Mouse (Mus musculus): ENCODE results near the gene Kat6b. TPM values are rescaled to one million over a fixed set of nuclear protein-coding genes. Genes with fewer than 3 reads are reported as not detected.
"Not testable (repeated sequence)": the region's sequence is repeated elsewhere in the genome, so short reads cannot be mapped to it uniquely, and the experiment has no call there.

Kat6b gene
- polyA plus RNA-seq, 1 experiment from 2014 or later: 17.9 TPM

- WGBS: 89% methylated on average over 3 of the region's 3 CpGs
- DNase-seq (ENCODE audit: low spot score) (no peak), ATAC-seq (replicated peaks; ENCODE audit: insufficient number of reproducible peaks, low FRiP score, low TSS enrichment, low read depth) (no peak)
- Histone ChIP-seq H3K4me2 (ENCODE audit: low read depth, low read length) (no peak overlapping the region), H3K27ac (replicated peaks; ENCODE audit: low read depth, low read length) (no peak overlapping the region), H3K27me3 (ENCODE audit: control insufficient read depth, insufficient read depth, low read length) (no peaks in the 10 kb centered on the region), H3K36me3 (replicated peaks; ENCODE audit: control insufficient read depth, insufficient read depth, low read depth, low read length) (no peaks in the 10 kb centered on the region; the same call in 1 of the 2 replicates), H3K9me3 (replicated peaks; ENCODE audit: control insufficient read depth, low read length) (no peaks in the 10 kb centered on the region), H3K9ac (replicated peaks; ENCODE audit: low read length) (no peak overlapping the region), H3K4me1 (ENCODE audit: control insufficient read depth, insufficient read depth, low read length) (0 out of 2 replicates have a peak, but pooled peaks cover 2% of the 10 kb centered on the region), H3K4me3 (ENCODE audit: low read depth, low read length) (no peak overlapping the region)
Measured at GRCm38 (mm10) chr14:21519307-21519706, 38.1 kb downstream of the Kat6b start.

- Histone ChIP-seq H3K9ac (replicated peaks; ENCODE audit: low read length) (no peak overlapping the region), H3K4me2 (ENCODE audit: low read depth, low read length) (no peak overlapping the region), H3K4me1 (ENCODE audit: control insufficient read depth, insufficient read depth, low read length) (0 out of 2 replicates have a peak, but pooled peaks cover 2% of the 10 kb centered on the region), H3K27ac (replicated peaks; ENCODE audit: low read depth, low read length) (no peak overlapping the region), H3K36me3 (replicated peaks; ENCODE audit: control insufficient read depth, insufficient read depth, low read depth, low read length) (no peaks in the 10 kb centered on the region; the same call in 1 of the 2 replicates), H3K4me3 (ENCODE audit: low read depth, low read length) (no peak overlapping the region), H3K27me3 (ENCODE audit: control insufficient read depth, insufficient read depth, low read length) (no peaks in the 10 kb centered on the region), H3K9me3 (replicated peaks; ENCODE audit: control insufficient read depth, low read length) (no peaks in the 10 kb centered on the region)
- DNase-seq (ENCODE audit: low spot score) (no peak), ATAC-seq (replicated peaks; ENCODE audit: insufficient number of reproducible peaks, low FRiP score, low TSS enrichment, low read depth) (no peak)
- 94% methylated on average over 7 of the region's 7 CpGs for WGBS
Measured at GRCm38 (mm10) chr14:21520496-21520895, 39.3 kb downstream of the Kat6b start.

GRCm38 (mm10) chr14:21521496-21521895 is 40.3 kb downstream of the Kat6b start:
- 92% methylated on average over 4 of the region's 4 CpGs for WGBS
- not testable (repeated sequence) for H3K27ac ChIP-seq (replicated peaks; ENCODE audit: low read depth, low read length); H3K27me3 ChIP-seq (ENCODE audit: control insufficient read depth, insufficient read depth, low read length); H3K4me1 ChIP-seq (ENCODE audit: control insufficient read depth, insufficient read depth, low read length); H3K9me3 ChIP-seq (replicated peaks; ENCODE audit: control insufficient read depth, low read length); H3K4me2 ChIP-seq (ENCODE audit: low read depth, low read length); DNase-seq (ENCODE audit: low spot score); H3K4me3 ChIP-seq (ENCODE audit: low read depth, low read length); ATAC-seq (replicated peaks; ENCODE audit: insufficient number of reproducible peaks, low FRiP score, low TSS enrichment, low read depth); H3K36me3 ChIP-seq (replicated peaks; ENCODE audit: control insufficient read depth, insufficient read depth, low read depth, low read length); H3K9ac ChIP-seq (replicated peaks; ENCODE audit: low read length)

- ATAC-seq (replicated peaks; ENCODE audit: insufficient number of reproducible peaks, low FRiP score, low TSS enrichment, low read depth): no peak
- Histone ChIP-seq H3K27me3 (ENCODE audit: control insufficient read depth, insufficient read depth, low read length) (no peaks in the 10 kb centered on the region), H3K4me2 (ENCODE audit: low read depth, low read length) (no peak overlapping the region), H3K9ac (replicated peaks; ENCODE audit: low read length) (no peak overlapping the region), H3K36me3 (replicated peaks; ENCODE audit: control insufficient read depth, insufficient read depth, low read depth, low read length) (no peaks in the 10 kb centered on the region), H3K27ac (replicated peaks; ENCODE audit: low read depth, low read length) (no peak overlapping the region), H3K4me1 (ENCODE audit: control insufficient read depth, insufficient read depth, low read length) (0 out of 2 replicates have a peak, but pooled peaks cover 2% of the 10 kb centered on the region), H3K9me3 (replicated peaks; ENCODE audit: control insufficient read depth, low read length) (no peaks in the 10 kb centered on the region), H3K4me3 (ENCODE audit: low read depth, low read length) (no peak overlapping the region)
- 85% methylated on average over 16 of the region's 16 CpGs for WGBS
- no peak for DNase-seq (ENCODE audit: low spot score)
Measured at GRCm38 (mm10) chr14:21522312-21522978, 41.2 kb downstream of the Kat6b start.

GRCm38 (mm10) chr14:21523234-21523633 is 42.0 kb downstream of the Kat6b start:
- Histone ChIP-seq H3K4me1 (ENCODE audit: control insufficient read depth, insufficient read depth, low read length) (0 out of 2 replicates have a peak, but pooled peaks cover 2% of the 10 kb centered on the region), H3K4me3 (ENCODE audit: low read depth, low read length) (no peak overlapping the region), H3K36me3 (replicated peaks; ENCODE audit: control insufficient read depth, insufficient read depth, low read depth, low read length) (no peaks in the 10 kb centered on the region), H3K4me2 (ENCODE audit: low read depth, low read length) (no peak overlapping the region), H3K9ac (replicated peaks; ENCODE audit: low read length) (no peak overlapping the region), H3K27ac (replicated peaks; ENCODE audit: low read depth, low read length) (no peak overlapping the region), H3K9me3 (replicated peaks; ENCODE audit: control insufficient read depth, low read length) (no peaks in the 10 kb centered on the region), H3K27me3 (ENCODE audit: control insufficient read depth, insufficient read depth, low read length) (no peaks in the 10 kb centered on the region)
- WGBS: 63% methylated on average over 9 of the region's 9 CpGs
- ATAC-seq (replicated peaks; ENCODE audit: insufficient number of reproducible peaks, low FRiP score, low TSS enrichment, low read depth) (no peak), DNase-seq (ENCODE audit: low spot score) (no peak)

- no peak for DNase-seq (ENCODE audit: low spot score)
- Histone ChIP-seq H3K4me2 (ENCODE audit: low read depth, low read length) (no peak overlapping the region), H3K4me3 (ENCODE audit: low read depth, low read length) (no peak overlapping the region), H3K9me3 (replicated peaks; ENCODE audit: control insufficient read depth, low read length) (no peaks in the 10 kb centered on the region), H3K36me3 (replicated peaks; ENCODE audit: control insufficient read depth, insufficient read depth, low read depth, low read length) (no peaks in the 10 kb centered on the region), H3K27ac (replicated peaks; ENCODE audit: low read depth, low read length) (no peak overlapping the region), H3K27me3 (ENCODE audit: control insufficient read depth, insufficient read depth, low read length) (no peaks in the 10 kb centered on the region), H3K4me1 (ENCODE audit: control insufficient read depth, insufficient read depth, low read length) (0 out of 2 replicates have a peak, but pooled peaks cover 2% of the 10 kb centered on the region), H3K9ac (replicated peaks; ENCODE audit: low read length) (no peak overlapping the region)
- ATAC-seq (replicated peaks; ENCODE audit: insufficient number of reproducible peaks, low FRiP score, low TSS enrichment, low read depth): no peak
- 48% methylated on average over 3 of the region's 3 CpGs for WGBS
Measured at GRCm38 (mm10) chr14:21523851-21524441, 42.7 kb downstream of the Kat6b start.

- no peak for DNase-seq (ENCODE audit: low spot score)
- H3K27ac ChIP-seq (replicated peaks; ENCODE audit: low read depth, low read length): no peak overlapping the region
- H3K4me2 ChIP-seq (ENCODE audit: low read depth, low read length): no peak overlapping the region
- no peaks in the 10 kb centered on the region for H3K9me3 ChIP-seq (replicated peaks; ENCODE audit: control insufficient read depth, low read length)
- ATAC-seq (replicated peaks; ENCODE audit: insufficient number of reproducible peaks, low FRiP score, low TSS enrichment, low read depth): no peak
- 80% methylated on average over 4 of the region's 4 CpGs for WGBS
- no peaks in the 10 kb centered on the region for H3K36me3 ChIP-seq (replicated peaks; ENCODE audit: control insufficient read depth, insufficient read depth, low read depth, low read length)
- H3K27me3 ChIP-seq (ENCODE audit: control insufficient read depth, insufficient read depth, low read length): no peaks in the 10 kb centered on the region
- H3K9ac ChIP-seq (replicated peaks; ENCODE audit: low read length): no peak overlapping the region
- no peak overlapping the region for H3K4me3 ChIP-seq (ENCODE audit: low read depth, low read length)
- H3K4me1 ChIP-seq (ENCODE audit: control insufficient read depth, insufficient read depth, low read length): 0 out of 2 replicates have a peak, but pooled peaks cover 2% of the 10 kb centered on the region
Measured at GRCm38 (mm10) chr14:21525674-21526073, 44.4 kb downstream of the Kat6b start.

- DNase-seq (ENCODE audit: low spot score) (no peak), ATAC-seq (replicated peaks; ENCODE audit: insufficient number of reproducible peaks, low FRiP score, low TSS enrichment, low read depth) (no peak)
- Histone ChIP-seq H3K9me3 (replicated peaks; ENCODE audit: control insufficient read depth, low read length) (no peaks in the 10 kb centered on the region), H3K36me3 (replicated peaks; ENCODE audit: control insufficient read depth, insufficient read depth, low read depth, low read length) (no peaks in the 10 kb centered on the region), H3K27ac (replicated peaks; ENCODE audit: low read depth, low read length) (no peak overlapping the region), H3K4me2 (ENCODE audit: low read depth, low read length) (no peak overlapping the region), H3K9ac (replicated peaks; ENCODE audit: low read length) (no peak overlapping the region), H3K27me3 (ENCODE audit: control insufficient read depth, insufficient read depth, low read length) (no peaks in the 10 kb centered on the region), H3K4me1 (ENCODE audit: control insufficient read depth, insufficient read depth, low read length) (no peaks in the 10 kb centered on the region), H3K4me3 (ENCODE audit: low read depth, low read length) (no peak overlapping the region)
- whole genome bisulfite sequencing: 70% methylated on average over 4 of the region's 4 CpGs
Measured at GRCm38 (mm10) chr14:21533566-21533965, 52.3 kb downstream of the Kat6b start.

All from embryonic facial prominence, embryonic 11.5 days (tissue).